Mouse (Mus musculus) heart, embryonic 13.5 days (tissue): ENCODE data around the gene Ovch2. TPM values are rescaled to one million over a fixed set of nuclear protein-coding genes. Genes with fewer than 3 reads are reported as not detected.

Source experiments
- ATAC-seq: fragments of 200-750 bp; cut with Nextera tagmentation; 2 replicates; pipeline ENCODE4 v1.8.0; 2017; ENCODE audit warnings: moderate TSS enrichment; ENCODE audit not compliant: insufficient number of reproducible peaks, low FRiP score, low TSS enrichment; ENCODE audit errors: extremely low read depth
- H3K27ac ChIP-seq: fragments of 300-500 bp; sonication (generic); replicated peaks from 2 replicates; pipeline ENCODE4 v1.5.1; 2015; ENCODE audit warnings: moderate library complexity, mild to moderate bottlenecking, inconsistent platforms
- H3K27me3 ChIP-seq: fragments of 300-500 bp; sonication (generic); replicated peaks from 2 replicates; pipeline ENCODE4 v1.6.1; 2015; ENCODE audit warnings: mild to moderate bottlenecking, inconsistent platforms
- H3K36me3 ChIP-seq: fragments of 300-500 bp; sonication (generic); 2 replicates; pipeline ENCODE4 v1.6.1; 2015; ENCODE audit warnings: mild to moderate bottlenecking, inconsistent platforms
- H3K4me1 ChIP-seq: fragments of 300-500 bp; sonication (generic); 2 replicates; pipeline ENCODE4 v1.6.1; 2015; ENCODE audit warnings: inconsistent platforms
- H3K4me2 ChIP-seq: fragments of 300-500 bp; sonication (generic); 2 replicates; pipeline ENCODE4 v1.6.1; 2015; ENCODE audit warnings: inconsistent platforms, mild to moderate bottlenecking, moderate library complexity
- H3K4me3 ChIP-seq: fragments of 300-500 bp; sonication (generic); 2 replicates; pipeline ENCODE4 v1.5.1; 2015; ENCODE audit warnings: moderate library complexity, mild to moderate bottlenecking, inconsistent platforms
- H3K9ac ChIP-seq: fragments of 300-500 bp; sonication (generic); 2 replicates; pipeline ENCODE4 v1.6.1; 2015; ENCODE audit warnings: inconsistent platforms, mild to moderate bottlenecking, moderate library complexity
- H3K9me3 ChIP-seq: fragments of 300-500 bp; sonication (generic); 2 replicates; pipeline ENCODE4 v1.6.1; 2016; ENCODE audit warnings: inconsistent platforms
- WGBS: fragments of 180-500 bp; shearing (Covaris S2); methylation state at CpG from one replicate; pipeline ENCODE4 v1.1.7; 2015; ENCODE audit warnings: mixed read lengths; 5-methylcytosine and 5-hydroxymethylcytosine counted together
- polyA plus RNA-seq: library from polyadenylated mRNA; unstranded; fragments of >200 nt; fragmentation: Nextera tagmentation; extraction: Ambion mirVana; gene quantifications from 2 replicates; pipeline ENCODE4 v1.2.1, GENCODE M21; 2015

Gene Ovch2
- polyA plus RNA-seq, 1 experiment from 2014 or later, result not detected

DNA sequence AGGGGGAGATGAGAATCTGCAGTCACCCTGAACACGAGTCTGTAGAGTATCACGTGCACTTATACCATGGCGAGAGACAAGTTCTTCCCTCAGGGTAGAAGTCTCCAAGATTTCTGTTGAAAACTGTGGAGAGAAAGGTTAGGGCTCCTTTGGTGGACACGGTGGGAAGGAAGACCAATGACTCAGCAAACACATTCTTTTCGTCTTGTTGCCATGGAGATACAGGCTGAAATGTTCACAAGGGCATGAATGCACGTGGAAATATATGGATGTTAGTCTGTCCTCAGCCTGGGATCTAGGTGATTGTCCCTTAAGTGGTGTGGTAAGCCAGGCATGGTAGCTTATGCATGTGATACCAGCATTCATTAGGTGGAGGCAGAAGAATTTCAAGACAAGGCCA lies 30.2 kb downstream of the Ovch2 start:
- no peak for ATAC-seq
- H3K4me2 ChIP-seq, result no peak overlapping the region
- no peaks in the 10 kb centered on the region for H3K4me1 ChIP-seq
- no peak overlapping the region for H3K4me3 ChIP-seq
- no peaks in the 10 kb centered on the region for H3K27me3 ChIP-seq
- H3K27ac ChIP-seq, result no peak overlapping the region
- no peak overlapping the region for H3K9ac ChIP-seq
- H3K36me3 ChIP-seq, result no peaks in the 10 kb centered on the region
- WGBS, result 62% methylated on average over 6 of the region's 6 CpGs
- no peaks in the 10 kb centered on the region for H3K9me3 ChIP-seq

DNA sequence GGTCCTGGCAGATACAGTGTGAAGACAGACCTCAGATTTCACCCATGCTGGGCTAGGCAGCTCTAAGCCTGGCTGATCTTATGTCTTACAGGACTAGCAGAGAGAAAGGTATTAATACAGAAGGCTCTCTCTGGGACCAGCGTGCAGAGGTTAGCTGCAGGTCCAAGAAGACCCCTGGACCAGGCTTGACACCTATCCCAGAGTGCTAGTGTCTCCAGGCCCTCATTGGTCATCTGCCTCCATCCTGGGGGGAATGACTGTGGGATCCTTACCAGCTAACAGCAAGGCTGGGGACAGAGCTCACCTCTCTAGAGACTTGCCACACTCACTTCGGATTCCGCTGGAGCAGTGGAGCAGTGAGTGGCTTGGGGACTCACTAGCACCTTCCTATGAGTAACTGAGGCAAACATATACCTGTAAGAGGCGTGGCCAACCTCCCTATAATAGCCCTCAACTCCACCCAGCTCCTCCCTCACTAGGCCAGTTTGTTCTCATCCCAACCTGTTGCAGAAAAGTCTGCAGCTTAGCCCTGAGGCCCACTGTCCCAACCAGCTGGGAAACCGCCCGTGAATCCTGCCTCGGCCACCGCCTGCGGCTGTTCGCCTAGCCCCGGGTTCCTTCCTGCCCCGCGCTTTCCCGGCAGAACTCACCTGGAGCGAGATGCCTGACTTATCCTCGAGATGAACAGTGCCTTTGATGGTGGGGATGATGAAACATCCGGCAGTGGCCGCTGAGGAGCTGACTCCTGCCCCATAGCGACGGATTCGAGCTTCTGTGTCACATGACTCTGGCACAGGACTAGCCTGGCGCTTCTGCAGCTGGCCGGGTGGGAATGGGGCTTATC lies 43.5 kb downstream of the Ovch2 start, which contains the start of gene Cyb5r2:
Cyb5r2 (minus strand) TSS at position 725 of the 844 bp plus-strand sequence.
- peak within 1 kb of the TSS; percentile 67 for H3K4me2 ChIP-seq
- H3K36me3 ChIP-seq, result no peaks in the 10 kb centered on the region
- no peak for ATAC-seq
- WGBS, result 9% methylated on average over 23 of the region's 23 CpGs
- no peaks in the 10 kb centered on the region for H3K9me3 ChIP-seq
- H3K27ac ChIP-seq, result no peak within 1 kb of the TSS
- peaks cover 24% of the 10 kb centered on the region for H3K4me1 ChIP-seq
- H3K4me3 ChIP-seq, result peak within 1 kb of the TSS; percentile 36
- H3K9ac ChIP-seq, result peak within 1 kb of the TSS; percentile 68
- H3K27me3 ChIP-seq, result peaks cover 17% of the 10 kb centered on the region

DNA sequence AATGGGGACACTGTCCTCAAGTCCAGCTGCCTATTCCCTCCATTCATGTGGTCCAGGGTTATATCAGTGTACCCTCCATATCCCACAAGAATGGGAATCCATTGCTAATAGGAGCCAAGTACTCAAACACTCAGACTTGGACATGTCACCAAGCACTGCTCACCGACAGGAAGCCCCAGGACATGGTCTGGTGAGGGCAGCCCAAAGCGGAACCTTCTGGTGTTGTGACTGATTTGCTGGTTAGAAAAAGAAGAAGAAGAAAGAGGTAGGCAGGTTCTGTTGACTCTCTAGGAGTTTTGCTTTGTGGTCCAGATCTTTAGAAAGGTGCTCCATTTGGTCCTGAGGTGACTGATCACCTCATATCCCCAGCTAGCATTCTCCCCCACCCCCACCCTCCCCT lies 44.3 kb downstream of the Ovch2 start:
- no peak for ATAC-seq
- WGBS, result 73% methylated on average over 2 of the region's 2 CpGs

DNA sequence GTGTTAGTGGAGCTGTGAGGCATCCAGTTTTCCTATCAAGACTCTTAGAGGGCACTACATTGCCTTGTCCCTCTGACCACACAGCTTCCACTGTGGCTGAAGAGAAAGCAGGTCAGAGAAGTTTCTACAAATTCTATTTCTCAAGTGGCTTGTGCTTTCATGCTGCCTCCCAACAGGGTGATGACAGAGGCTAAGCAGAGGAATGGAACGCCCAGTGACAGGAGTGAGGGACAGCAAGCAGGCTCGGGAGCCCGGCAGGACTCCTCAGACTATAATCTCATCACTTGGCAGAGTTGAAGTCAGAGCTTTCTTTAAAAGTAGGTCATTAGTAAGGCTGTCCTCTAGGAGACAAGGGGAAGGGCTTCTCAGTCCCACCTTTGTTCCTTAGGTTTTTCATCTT lies 45.1 kb downstream of the Ovch2 start:
- Histone ChIP-seq H3K36me3 (no peaks in the 10 kb centered on the region), H3K9me3 (no peaks in the 10 kb centered on the region), H3K27ac (peak overlapping the region; percentile 31; the same call in 1 of the 2 replicates), H3K27me3 (peaks cover 17% of the 10 kb centered on the region), H3K4me2 (peak overlapping the region; percentile 46), H3K4me3 (no peak overlapping the region), H3K4me1 (peaks cover 24% of the 10 kb centered on the region), H3K9ac (no peak overlapping the region)
- ATAC-seq, result no peak; the same call in 1 of the 2 replicates
- 24% methylated on average over 3 of the region's 3 CpGs for WGBS

More for the DNA sequence above, 44.3 kb downstream of the Ovch2 start:
- H3K9ac ChIP-seq, result no peak overlapping the region
- peaks cover 24% of the 10 kb centered on the region for H3K4me1 ChIP-seq
- H3K27ac ChIP-seq, result no peak overlapping the region
- no peaks in the 10 kb centered on the region for H3K9me3 ChIP-seq
- H3K4me3 ChIP-seq, result no peak overlapping the region
- peaks cover 17% of the 10 kb centered on the region for H3K27me3 ChIP-seq
- H3K4me2 ChIP-seq, result no peak overlapping the region
- H3K36me3 ChIP-seq, result no peaks in the 10 kb centered on the region

DNA sequence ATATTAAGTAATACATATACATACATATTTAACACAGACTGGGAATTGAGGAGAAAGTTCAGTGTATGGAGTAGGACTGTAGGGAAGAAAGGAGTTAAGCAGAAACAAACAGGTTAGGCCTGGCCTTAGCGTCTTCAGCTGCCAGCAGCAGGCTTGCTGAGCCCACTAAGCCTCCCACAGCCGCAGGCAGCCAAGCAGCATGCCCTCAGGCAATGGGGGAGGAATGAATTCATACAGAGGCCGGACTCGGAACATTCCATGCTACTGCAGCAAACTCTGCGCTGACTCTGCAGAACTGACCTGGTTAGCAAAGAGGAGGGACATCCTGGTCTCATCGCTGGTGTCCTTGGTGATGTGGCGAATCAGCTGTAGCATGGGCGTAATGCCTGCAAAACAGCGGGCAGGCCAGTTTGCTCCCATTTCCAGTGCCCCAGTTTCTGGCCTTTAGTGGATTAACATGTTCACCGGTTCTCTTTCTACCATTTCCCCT lies 48.9 kb downstream of the Ovch2 start:
- ATAC-seq, result no peak

DNA sequence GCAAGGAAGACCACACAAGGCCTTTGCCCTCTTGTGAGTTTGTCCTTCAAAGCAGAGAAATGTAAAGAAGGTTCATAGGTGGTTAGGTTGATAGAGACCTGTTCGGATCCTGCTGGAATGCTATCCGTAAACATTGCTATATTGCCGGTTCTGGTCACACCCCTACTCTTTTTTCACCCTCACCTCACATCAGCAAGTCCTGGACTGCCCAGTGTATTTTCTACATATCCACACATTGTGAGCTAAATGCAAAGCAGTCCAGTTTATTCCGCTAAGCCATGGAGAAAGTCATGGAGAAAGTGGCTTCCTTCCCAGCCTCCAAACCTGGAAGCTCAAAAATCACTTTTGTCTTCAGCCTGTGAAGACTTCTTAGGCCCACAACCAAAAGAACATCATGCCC lies 51.3 kb downstream of the Ovch2 start:
- Histone ChIP-seq H3K27ac (no peak overlapping the region), H3K36me3 (peaks cover 9% of the 10 kb centered on the region), H3K4me2 (no peak overlapping the region), H3K4me1 (no peaks in the 10 kb centered on the region), H3K4me3 (no peak overlapping the region), H3K9me3 (no peaks in the 10 kb centered on the region), H3K9ac (no peak overlapping the region), H3K27me3 (no peaks in the 10 kb centered on the region; the same call in 1 of the 2 replicates)
- ATAC-seq, result no peak
- 81% methylated on average over 4 of the region's 4 CpGs for WGBS

More for the DNA sequence above, 48.9 kb downstream of the Ovch2 start:
- no peaks in the 10 kb centered on the region for H3K36me3 ChIP-seq
- H3K4me1 ChIP-seq, result peaks cover 15% of the 10 kb centered on the region
- H3K4me2 ChIP-seq, result no peak overlapping the region
- H3K27me3 ChIP-seq, result peaks cover 5% of the 10 kb centered on the region
- 74% methylated on average over 10 of the region's 10 CpGs for WGBS
- no peak overlapping the region for H3K4me3 ChIP-seq
- no peaks in the 10 kb centered on the region for H3K9me3 ChIP-seq
- H3K9ac ChIP-seq, result no peak overlapping the region
- no peak overlapping the region for H3K27ac ChIP-seq

DNA sequence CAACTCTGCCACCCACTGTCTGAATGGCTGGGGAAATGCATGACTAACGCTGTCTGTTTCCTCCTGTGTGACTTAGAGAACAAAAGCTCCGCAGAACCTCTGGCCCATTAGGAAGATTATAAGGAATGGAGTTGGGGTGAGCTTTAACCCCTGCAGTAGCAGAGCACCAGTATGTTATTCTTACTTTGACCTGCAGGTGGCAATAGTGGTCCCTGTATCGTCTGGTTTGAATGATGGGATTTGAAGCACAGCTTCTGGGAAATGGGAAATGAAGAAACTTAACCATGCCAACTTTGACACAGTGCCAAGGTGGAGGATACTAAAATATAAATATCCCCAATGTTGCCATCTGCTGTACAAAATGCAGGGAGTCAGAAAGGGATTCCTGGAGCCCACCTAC lies 51.7 kb downstream of the Ovch2 start:
- no peak overlapping the region for H3K27ac ChIP-seq
- no peak for ATAC-seq
- 10% methylated on average over 3 of the region's 3 CpGs for WGBS
- H3K27me3 ChIP-seq, result no peaks in the 10 kb centered on the region; the same call in 1 of the 2 replicates
- H3K9me3 ChIP-seq, result no peaks in the 10 kb centered on the region
- no peak overlapping the region for H3K4me3 ChIP-seq
- H3K9ac ChIP-seq, result no peak overlapping the region
- no peak overlapping the region for H3K4me2 ChIP-seq
- peaks cover 14% of the 10 kb centered on the region for H3K36me3 ChIP-seq
- H3K4me1 ChIP-seq, result no peaks in the 10 kb centered on the region

DNA sequence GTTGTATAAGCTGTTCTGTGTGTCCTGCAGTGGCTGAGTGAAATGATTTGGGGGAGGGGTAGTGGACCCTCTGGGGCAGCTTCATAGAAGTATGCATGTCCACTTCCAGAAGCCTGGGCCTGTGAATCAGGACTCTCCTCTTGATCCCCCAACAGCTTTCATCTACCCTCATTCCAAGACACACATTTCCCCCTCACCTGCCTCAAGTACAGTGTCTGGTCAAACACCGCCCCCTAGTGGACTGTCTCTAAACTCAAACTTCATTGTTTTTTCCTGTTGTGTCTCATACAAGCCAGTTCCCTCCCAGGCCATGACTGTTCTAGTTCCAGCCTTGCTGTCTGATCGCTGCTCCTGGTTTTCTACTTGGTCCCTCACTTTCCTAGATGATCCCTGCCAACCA lies 53.1 kb downstream of the Ovch2 start:
- no peak overlapping the region for H3K4me2 ChIP-seq
- no peak for ATAC-seq
- H3K27me3 ChIP-seq, result no peaks in the 10 kb centered on the region
- no peak overlapping the region for H3K27ac ChIP-seq
- H3K4me1 ChIP-seq, result no peaks in the 10 kb centered on the region
- no peak overlapping the region for H3K4me3 ChIP-seq
- H3K9me3 ChIP-seq, result no peaks in the 10 kb centered on the region
- 14% methylated on average over 2 of the region's 2 CpGs for WGBS
- H3K9ac ChIP-seq, result no peak overlapping the region
- H3K36me3 ChIP-seq, result peaks cover 27% of the 10 kb centered on the region

DNA sequence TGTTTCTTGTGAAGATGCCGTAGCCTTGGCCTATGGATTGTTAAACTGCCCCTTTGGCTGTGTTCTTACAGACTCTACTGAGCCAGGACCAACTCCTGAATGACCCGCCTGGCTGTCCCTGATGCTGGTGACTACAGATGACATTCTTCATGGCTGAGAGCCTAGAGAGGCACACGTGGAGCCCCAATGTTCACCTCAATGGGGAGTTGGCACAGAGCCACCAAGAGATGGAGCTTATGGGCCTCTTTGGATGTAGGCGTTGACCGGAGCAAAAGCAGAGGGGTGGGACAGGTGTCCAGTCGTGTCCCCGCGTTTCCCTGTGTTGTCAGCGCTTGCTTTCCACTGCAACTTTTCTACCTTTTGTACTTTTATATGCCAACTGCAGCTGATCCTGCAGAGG lies 53.5 kb downstream of the Ovch2 start:
- ATAC-seq, result no peak
- H3K4me2 ChIP-seq, result no peak overlapping the region
- no peak overlapping the region for H3K9ac ChIP-seq
- no peaks in the 10 kb centered on the region for H3K9me3 ChIP-seq
- H3K27ac ChIP-seq, result no peak overlapping the region
- no peak overlapping the region for H3K4me3 ChIP-seq
- peaks cover 30% of the 10 kb centered on the region for H3K36me3 ChIP-seq
- 83% methylated on average over 9 of the region's 9 CpGs for WGBS
- H3K4me1 ChIP-seq, result no peaks in the 10 kb centered on the region
- H3K27me3 ChIP-seq, result no peaks in the 10 kb centered on the region

DNA sequence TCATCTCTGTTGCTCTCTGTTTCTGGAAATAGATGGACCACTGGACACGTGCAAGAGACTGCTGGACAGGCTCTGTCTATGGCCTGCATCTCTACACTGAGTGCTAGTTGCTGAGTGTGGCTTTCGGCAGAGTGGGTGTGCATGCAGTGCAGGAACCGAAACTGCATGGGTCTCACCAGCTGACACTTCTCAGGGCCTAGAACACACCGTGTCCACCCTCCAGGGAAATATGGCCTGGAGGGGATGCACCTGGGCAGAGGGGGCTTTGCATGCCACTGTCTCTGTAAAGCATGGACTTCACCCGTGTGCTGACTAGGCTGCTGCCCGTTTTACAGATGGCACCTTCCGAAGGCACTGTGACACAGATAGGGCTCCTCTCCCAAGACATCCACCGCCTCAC lies 55.0 kb downstream of the Ovch2 start:
- Histone ChIP-seq H3K4me3 (no peak overlapping the region), H3K27ac (no peak overlapping the region), H3K9ac (no peak overlapping the region), H3K36me3 (peaks cover 35% of the 10 kb centered on the region), H3K4me1 (no peaks in the 10 kb centered on the region), H3K9me3 (no peaks in the 10 kb centered on the region), H3K4me2 (no peak overlapping the region), H3K27me3 (no peaks in the 10 kb centered on the region)
- no peak for ATAC-seq
- 78% methylated on average over 8 of the region's 8 CpGs for WGBS

DNA sequence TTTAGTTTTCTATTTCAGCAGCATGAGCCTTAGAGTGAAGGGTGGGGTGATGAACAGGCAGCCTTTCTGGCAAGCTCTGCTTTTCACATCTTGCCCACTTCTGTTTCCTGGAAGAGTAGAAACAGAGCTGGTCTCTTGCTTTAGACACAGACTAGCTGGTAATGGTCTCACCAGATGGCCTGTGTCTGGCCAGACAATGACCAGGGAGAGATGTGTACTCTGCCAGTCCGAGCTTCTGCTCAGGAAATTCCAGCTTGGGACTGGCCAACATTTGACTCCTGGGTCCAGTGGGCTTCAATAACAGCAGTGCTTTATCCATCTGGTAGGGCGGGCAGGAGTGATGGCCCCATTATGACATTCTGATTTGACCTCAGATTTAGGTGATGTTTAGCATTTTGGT lies 55.9 kb downstream of the Ovch2 start:
- peaks cover 44% of the 10 kb centered on the region for H3K36me3 ChIP-seq
- 65% methylated on average over 2 of the region's 2 CpGs for WGBS
- ATAC-seq, result no peak
- no peaks in the 10 kb centered on the region for H3K4me1 ChIP-seq
- no peak overlapping the region for H3K27ac ChIP-seq
- H3K9ac ChIP-seq, result no peak overlapping the region
- H3K4me2 ChIP-seq, result no peak overlapping the region
- no peaks in the 10 kb centered on the region for H3K27me3 ChIP-seq
- H3K4me3 ChIP-seq, result no peak overlapping the region
- H3K9me3 ChIP-seq, result no peaks in the 10 kb centered on the region

DNA sequence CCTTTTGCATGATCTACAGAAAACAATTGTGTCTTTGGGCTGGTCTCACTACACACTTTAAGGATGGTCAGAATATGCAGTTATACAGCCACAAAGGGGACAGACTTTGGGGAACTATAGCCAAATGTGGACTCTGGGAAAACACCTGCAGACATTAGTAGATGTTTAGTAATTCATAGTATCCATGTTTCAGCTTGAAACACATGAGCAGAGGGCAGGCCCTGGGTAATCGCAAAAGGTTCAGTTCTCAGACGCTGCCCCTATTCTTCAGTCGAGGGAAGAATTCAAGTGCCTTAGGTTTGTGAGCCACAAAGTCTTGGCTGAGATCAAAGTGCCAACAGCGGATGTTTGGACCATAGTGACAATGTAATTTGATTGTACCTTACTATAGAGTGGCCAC lies 56.6 kb downstream of the Ovch2 start:
- Histone ChIP-seq H3K4me2 (no peak overlapping the region), H3K9me3 (no peaks in the 10 kb centered on the region), H3K36me3 (peaks cover 48% of the 10 kb centered on the region), H3K27me3 (no peaks in the 10 kb centered on the region), H3K4me1 (no peaks in the 10 kb centered on the region), H3K27ac (no peak overlapping the region), H3K4me3 (no peak overlapping the region), H3K9ac (no peak overlapping the region)
- no peak for ATAC-seq
- 80% methylated on average over 4 of the region's 4 CpGs for WGBS
